Mouse (Mus musculus) right cerebral cortex, postnatal 10 days (tissue): ENCODE results near the gene Eml1.

Source experiments
- DNase-seq, 2 experiments: peaks; one replicate each; pipeline ENCODE4 v3.0.0; 2021; ENCODE audit warnings: low spot score in 2 of 2

The Eml1 gene

GRCm38 (mm10) chr12:108547251-108547875 is 176.6 kb downstream of the Eml1 start:
- DNase-seq, result peak in 1 of 2 experiments; percentile 17

GRCm38 (mm10) chr12:108551731-108552130 is 181.0 kb downstream of the Eml1 start:
- peak in 1 of 2 experiments; percentile 15 for DNase-seq

- DNase-seq, result peak in 1 of 2 experiments; percentile 18
These were observed 182.3 kb downstream of the Eml1 start for GRCm38 (mm10) chr12:108553079-108553478.

GRCm38 (mm10) chr12:108554120-108554841 is 183.5 kb downstream of the Eml1 start, which contains the start of gene Evl:
Evl (plus strand) TSS chr12:108554720.
- peak; percentile 93 for DNase-seq

GRCm38 (mm10) chr12:108554861-108555556 is 184.3 kb downstream of the Eml1 start:
- peak; percentile 43 to 48 for DNase-seq

- DNase-seq, result no peak
These were observed 187.4 kb downstream of the Eml1 start for GRCm38 (mm10) chr12:108558194-108558593.

- no peak for DNase-seq
These were observed 192.5 kb downstream of the Eml1 start for GRCm38 (mm10) chr12:108563238-108563637.

GRCm38 (mm10) chr12:108564910-108565506 is 194.3 kb downstream of the Eml1 start:
- DNase-seq, result no peak

GRCm38 (mm10) chr12:108579156-108579871 is 208.6 kb downstream of the Eml1 start:
- no peak for DNase-seq

GRCm38 (mm10) chr12:108583775-108584174 is 213.0 kb downstream of the Eml1 start:
- DNase-seq, result no peak
